ENCODE assay signal across 17 mouse cellular contexts in the genomic region with DNA sequence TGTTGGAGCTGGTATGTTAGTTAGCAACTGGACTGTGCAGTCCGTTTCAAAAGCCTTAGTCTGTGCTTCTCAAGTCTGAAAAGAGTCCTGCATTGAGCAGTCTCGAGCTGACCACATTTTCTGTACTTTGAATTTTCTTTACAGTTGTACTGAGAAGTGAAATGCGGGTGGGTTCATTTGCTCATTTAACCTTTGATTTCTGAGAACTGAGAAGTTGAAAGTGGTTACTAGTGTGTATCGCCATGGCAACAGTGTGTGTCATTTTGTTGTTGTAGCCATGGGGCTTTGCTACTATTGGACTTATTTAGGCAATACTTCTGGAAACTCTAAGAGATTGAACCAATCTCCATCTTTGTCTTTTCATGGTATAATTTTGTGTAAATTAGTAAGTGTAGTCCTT. TPM values are rescaled to one million over a fixed set of nuclear protein-coding genes. Genes with fewer than 3 reads are reported as not detected.
DNase-seq lines count a peak whose midpoint lies in the region; ATAC-seq and TF ChIP-seq lines count a peak whose summit lies in the region.
"Had no signal": no experiment of that assay in that cellular context is flagged by ENCODE, and none has a peak within 500 bp of the region (broad histone marks: within the 10 kb centered on the region; RNA-seq: fewer than 3 reads in every experiment).

No protein-coding gene starts in this region.

- no peak overlapping the region for H3K9ac ChIP-seq in midbrain, embryonic 14.5 days (replicated peaks; ENCODE audit: low read length)
- no peak overlapping the region for H3K9ac ChIP-seq in midbrain, embryonic 13.5 days (replicated peaks)
- H3K9ac ChIP-seq: forebrain, postnatal 0 days; neural tube, embryonic 15.5 days had no signal

- H3K27ac ChIP-seq in midbrain, embryonic 14.5 days (replicated peaks; ENCODE audit: low read depth, low read length), result no peak overlapping the region
- no peak overlapping the region for H3K27ac ChIP-seq in midbrain, embryonic 13.5 days
- no peak overlapping the region for H3K27ac ChIP-seq in left cerebral cortex, adult 2 months
- H3K27ac ChIP-seq: neural tube, embryonic 15.5 days; stomach, postnatal 0 days had no signal

- intact Hi-C loops in left cerebral cortex, adult 2 months (cut with DNase I), result no loop called here

- TF ChIP-seq CTCF in left cerebral cortex, adult 2 months (IDR thresholded peaks at IDR 0.05), result no peak

- H3K4me2 ChIP-seq in midbrain, embryonic 14.5 days (ENCODE audit: low read length), result no peak overlapping the region
- H3K4me2 ChIP-seq in midbrain, embryonic 13.5 days (replicated peaks), result no peak overlapping the region
- H3K4me2 ChIP-seq: midbrain, embryonic 11.5 days; neural tube, embryonic 15.5 days had no signal

- no peak overlapping the region for H3K4me3 ChIP-seq in midbrain, embryonic 14.5 days (replicated peaks; ENCODE audit: low read depth, low read length)
- H3K4me3 ChIP-seq in midbrain, embryonic 13.5 days (replicated peaks), result no peak overlapping the region
- H3K4me3 ChIP-seq in left cerebral cortex, adult 2 months, result no peak overlapping the region
- H3K4me3 ChIP-seq: neural tube, embryonic 15.5 days had no signal

- DNase-seq in midbrain, embryonic 14.5 days, result peak; percentile 8
- DNase-seq in NIH3T3 (ENCODE audit: low read depth), result peak; percentile 25
- DNase-seq in left cerebral cortex, adult 2 months (ENCODE audit: extremely low spot score in 1 of 2, low spot score in 2 of 2), result no peak
- no peak for DNase-seq in cerebellum, postnatal 25 days
- no peak for DNase-seq in testis, postnatal 10 days (ENCODE audit: low spot score)
- DNase-seq: cerebellum, adult 18-20 months; forebrain, postnatal 0 days; heart, adult 11 months; heart, postnatal 14 days; kidney, adult 18-20 months; right cerebral cortex, postnatal 25 days had no signal

- ATAC-seq in midbrain, embryonic 14.5 days (ENCODE audit: low FRiP score, low TSS enrichment), result no peak
- no peak for ATAC-seq in midbrain, embryonic 13.5 days
- peak; percentile 50; the same call in 1 of the 2 replicates for ATAC-seq in granulocyte monocyte progenitor cell, adult 5-6 weeks (replicated peaks; ENCODE audit: poor library complexity, severe bottlenecking)
- peak; percentile 53; the same call in 1 of the 2 replicates for ATAC-seq in neutrophil, adult 5-6 weeks (ENCODE audit: extremely low read depth, insufficient number of reproducible peaks, low FRiP score, poor library complexity, severe bottlenecking)
- ATAC-seq: forebrain, postnatal 0 days had no signal

- 66% methylated on average over 4 of the region's 4 CpGs for WGBS in midbrain, embryonic 14.5 days
- WGBS in midbrain, embryonic 13.5 days, result 60% methylated on average over 4 of the region's 4 CpGs

- no peaks in the 10 kb centered on the region for H3K27me3 ChIP-seq in midbrain, embryonic 14.5 days (ENCODE audit: control insufficient read depth, insufficient read depth, low read length)
- no peaks in the 10 kb centered on the region for H3K27me3 ChIP-seq in midbrain, embryonic 13.5 days
- H3K27me3 ChIP-seq: neural tube, embryonic 15.5 days had no signal

- H3K9me3 ChIP-seq in midbrain, embryonic 14.5 days (ENCODE audit: control insufficient read depth, low read length), result no peaks in the 10 kb centered on the region
- no peaks in the 10 kb centered on the region for H3K9me3 ChIP-seq in midbrain, embryonic 13.5 days
- H3K9me3 ChIP-seq: neural tube, embryonic 15.5 days had no signal

- H3K4me1 ChIP-seq in midbrain, embryonic 14.5 days (ENCODE audit: control insufficient read depth, insufficient read depth, low read length), result no peaks in the 10 kb centered on the region
- 0 out of 2 replicates have a peak, but pooled peaks cover 3% of the 10 kb centered on the region for H3K4me1 ChIP-seq in midbrain, embryonic 13.5 days (replicated peaks)
- H3K4me1 ChIP-seq: neural tube, embryonic 15.5 days had no signal

- peaks cover 10% of the 10 kb centered on the region; the same call in 1 of the 2 replicates for H3K36me3 ChIP-seq in midbrain, embryonic 14.5 days (ENCODE audit: control insufficient read depth, insufficient read depth, low read length)
- peaks cover 11% of the 10 kb centered on the region; the same call in 1 of the 2 replicates for H3K36me3 ChIP-seq in midbrain, embryonic 13.5 days
- H3K36me3 ChIP-seq: neural tube, embryonic 15.5 days had no signal

RNA-seq across cellular contexts. Expression of a gene that starts 46.4 kb away (rescaled TPM):
- polyA plus RNA-seq in midbrain, embryonic 14.5 days (2014; fragmentation: Nextera tagmentation; extraction: Ambion mirVana), result 17.0 and 21.2 TPM in 2 replicates
- 15.3 and 15.7 TPM in 2 replicates for polyA plus RNA-seq in midbrain, embryonic 13.5 days (2015; fragmentation: Nextera tagmentation; extraction: Ambion mirVana)
- total RNA-seq in granulocyte monocyte progenitor cell, adult 5-6 weeks (2014; fragmentation: Nextera tagmentation), result 1.1 and 1.4 TPM in 2 replicates
- 1.8 and 3.1 TPM in 2 replicates for total RNA-seq in granulocyte monocyte progenitor cell, adult 5-6 weeks (2017)
- 6.6 and 7.0 TPM in 2 replicates for total RNA-seq in neutrophil, adult 5-6 weeks (2017)
- total RNA-seq in left cerebral cortex, adult 2 months (2021), result 10 to 100 TPM; 10.3 to 13.1 TPM

Comparison
In these comparisons a context has a peak if more than half of its experiments do, and no peak if none do; other contexts are left out.
1. ATAC-seq: peak in granulocyte monocyte progenitor cell, adult 5-6 weeks (single experiment) and neutrophil, adult 5-6 weeks (single experiment); none in midbrain, embryonic 14.5 days (single experiment) and midbrain, embryonic 13.5 days (single experiment).
2. DNase-seq: peak in midbrain, embryonic 14.5 days (single experiment) and NIH3T3 (single experiment); none in left cerebral cortex, adult 2 months (0 of 2), cerebellum, postnatal 25 days (0 of 2) and testis, postnatal 10 days (single experiment).